Comparison of ENCODE assay signal across 13 mouse cellular contexts in genomic region chr14:25611159-25611697, GRCm38 (mm10).
DNase-seq lines count a peak whose midpoint lies in the region; ATAC-seq and TF ChIP-seq lines count a peak whose summit lies in the region.
"Had no signal": no experiment of that assay in that cellular context is flagged by ENCODE, and none has a peak within 500 bp of the region (broad histone marks: within the 10 kb centered on the region; RNA-seq: fewer than 3 reads in every experiment).

No protein-coding gene starts in this region.

- H3K4me2 ChIP-seq in neural tube, embryonic 11.5 days (ENCODE audit: low read depth) = peak overlapping the region; percentile 16; the same call in 1 of the 2 replicates
- peak overlapping the region; percentile 19 for H3K4me2 ChIP-seq in limb, embryonic 12.5 days
- no peak overlapping the region for H3K4me2 ChIP-seq in stomach, postnatal 0 days (replicated peaks; ENCODE audit: low read depth)

- H3K27me3 ChIP-seq in heart, adult 2 months (ENCODE audit: control insufficient read depth, insufficient read depth, low read length) = no peaks in the 10 kb centered on the region
- H3K27me3 ChIP-seq in neural tube, embryonic 11.5 days (ENCODE audit: control insufficient read depth, insufficient read depth, low read length) = no peaks in the 10 kb centered on the region
- H3K27me3 ChIP-seq in limb, embryonic 12.5 days = no peaks in the 10 kb centered on the region
- H3K27me3 ChIP-seq in stomach, postnatal 0 days (ENCODE audit: control insufficient read depth, insufficient read depth, low read length) = no peaks in the 10 kb centered on the region

- TF ChIP-seq POLR2A in heart, adult 2 months (IDR thresholded peaks at IDR 0.05; ENCODE audit: insufficient read depth, low read depth, low read length) = no peak

- DNase-seq in heart, adult 2 months = no peak
- DNase-seq in heart, postnatal 36 days = no peak
- no peak for DNase-seq in neural tube, embryonic 11.5 days (ENCODE audit: low spot score)
- DNase-seq in neural tube, embryonic 10.5 days (ENCODE audit: extremely low spot score, low spot score) = no peak
- DNase-seq in stomach, postnatal 0 days (ENCODE audit: low spot score) = no peak
- DNase-seq in spleen, postnatal 10 days (ENCODE audit: low spot score in 2 of 2) = no peak
- no peak for DNase-seq in T-cell, adult 2 months (ENCODE audit: low spot score)
- DNase-seq: B cell, adult 2 months; kidney, adult 9 months; thymus, adult 18-20 months had no signal

- H3K27ac ChIP-seq in heart, adult 2 months = peak overlapping the region; percentile 40
- H3K27ac ChIP-seq in neural tube, embryonic 11.5 days (ENCODE audit: low read depth, low read length) = 0 out of 2 replicates have a peak overlapping the region, but pooled peaks have one; percentile 44
- peak overlapping the region; percentile 67 for H3K27ac ChIP-seq in limb, embryonic 12.5 days
- H3K27ac ChIP-seq in stomach, postnatal 0 days (replicated peaks) = 0 out of 2 replicates have a peak overlapping the region, but pooled peaks have one; percentile 30
- H3K27ac ChIP-seq: liver, embryonic 14.5 days had no signal

- intact Hi-C loops in heart, adult 2 months (cut with DNase I) = no loop called here
- intact Hi-C loops in heart, postnatal 36 days (cut with DNase I) = no loop called here

- no peaks in the 10 kb centered on the region; the same call in 1 of the 2 replicates for H3K36me3 ChIP-seq in heart, adult 2 months (ENCODE audit: control insufficient read depth, insufficient read depth, low read length)
- H3K36me3 ChIP-seq in neural tube, embryonic 11.5 days (ENCODE audit: control insufficient read depth, insufficient read depth, low read length) = peaks cover 2% of the 10 kb centered on the region; the same call in 1 of the 2 replicates
- peaks cover 41% of the 10 kb centered on the region for H3K36me3 ChIP-seq in limb, embryonic 12.5 days
- 0 out of 2 replicates have a peak, but pooled peaks cover 2% of the 10 kb centered on the region for H3K36me3 ChIP-seq in stomach, postnatal 0 days (ENCODE audit: control insufficient read depth, insufficient read depth, low read length)

- H3K4me3 ChIP-seq in heart, adult 2 months = no peak overlapping the region
- no peak overlapping the region for H3K4me3 ChIP-seq in neural tube, embryonic 11.5 days (ENCODE audit: low read depth, low read length)
- H3K4me3 ChIP-seq in limb, embryonic 12.5 days (replicated peaks) = no peak overlapping the region
- no peak overlapping the region for H3K4me3 ChIP-seq in stomach, postnatal 0 days (ENCODE audit: low read depth, low read length)
- H3K4me3 ChIP-seq: erythroblast, embryonic 14.5 days had no signal

- peaks cover 7% of the 10 kb centered on the region for H3K79me2 ChIP-seq in heart, adult 2 months (replicated peaks; ENCODE audit: control insufficient read depth, insufficient read depth, low read length)

- peaks cover 31% of the 10 kb centered on the region for H3K4me1 ChIP-seq in heart, adult 2 months (ENCODE audit: control insufficient read depth, insufficient read depth, low read length)
- peaks cover 41% of the 10 kb centered on the region for H3K4me1 ChIP-seq in neural tube, embryonic 11.5 days (ENCODE audit: control insufficient read depth, insufficient read depth, low read length)
- peaks cover 80% of the 10 kb centered on the region for H3K4me1 ChIP-seq in limb, embryonic 12.5 days (replicated peaks)
- peaks cover 26% of the 10 kb centered on the region for H3K4me1 ChIP-seq in stomach, postnatal 0 days (replicated peaks; ENCODE audit: control insufficient read depth, insufficient read depth)

- no peak overlapping the region for H3K9ac ChIP-seq in heart, adult 2 months (ENCODE audit: low read depth, low read length)
- peak overlapping the region; percentile 7 for H3K9ac ChIP-seq in neural tube, embryonic 11.5 days (ENCODE audit: low read length)
- peak overlapping the region; percentile 32; the same call in 1 of the 2 replicates for H3K9ac ChIP-seq in limb, embryonic 12.5 days (replicated peaks)
- peak overlapping the region; percentile 31; the same call in 1 of the 2 replicates for H3K9ac ChIP-seq in stomach, postnatal 0 days (ENCODE audit: low read length)
- H3K9ac ChIP-seq: liver, embryonic 14.5 days had no signal

- no peaks in the 10 kb centered on the region for H3K9me3 ChIP-seq in neural tube, embryonic 11.5 days (ENCODE audit: control insufficient read depth, low read length)
- H3K9me3 ChIP-seq in limb, embryonic 12.5 days = no peaks in the 10 kb centered on the region
- no peaks in the 10 kb centered on the region for H3K9me3 ChIP-seq in stomach, postnatal 0 days (ENCODE audit: control insufficient read depth, low read length)

- no peak for TF ChIP-seq EP300 in heart, adult 2 months (IDR thresholded peaks at IDR 0.05; ENCODE audit: insufficient read depth, low read depth, low read length)
- TF ChIP-seq EP300 in stomach, postnatal 0 days (optimal IDR thresholded peaks at IDR 0.05) = no peak

- WGBS in heart, adult 2 months = 69% methylated on average over 9 of the region's 9 CpGs
- WGBS in neural tube, embryonic 11.5 days = 40% methylated on average over 9 of the region's 9 CpGs
- 32% methylated on average over 9 of the region's 9 CpGs for WGBS in limb, embryonic 12.5 days
- whole genome bisulfite sequencing in stomach, postnatal 0 days = 48% methylated on average over 9 of the region's 9 CpGs

- no peak for ATAC-seq in neural tube, embryonic 11.5 days (ENCODE audit: insufficient read depth, low FRiP score, low TSS enrichment)
- ATAC-seq in limb, embryonic 12.5 days (ENCODE audit: insufficient number of reproducible peaks, insufficient read depth, low FRiP score, low TSS enrichment, low read depth) = no peak
- ATAC-seq in stomach, postnatal 0 days (ENCODE audit: low FRiP score, low TSS enrichment) = no peak

- no peak for TF ChIP-seq CTCF in heart, adult 2 months (IDR thresholded peaks at IDR 0.05)
- TF ChIP-seq CTCF in stomach, postnatal 0 days (IDR thresholded peaks at IDR 0.05; ENCODE audit: low read depth) = no peak
